Mouse (Mus musculus) kidney, adult 2 months (tissue): Measurements from ENCODE around the gene Dcp1a.

ENCODE experiments used
- CTCF ChIP-seq: fragments of 200-500 bp; conservative IDR thresholded peaks from 2 replicates; pipeline ENCODE4 v1.5.1; 2011; ENCODE audit warnings: low read depth, mild to moderate bottlenecking, control low read depth, low read length, moderate library complexity, mixed read lengths; ENCODE audit not compliant: insufficient read depth, insufficient read length
- POLR2A ChIP-seq: fragments of 200-500 bp; IDR thresholded peaks from one replicate; pipeline ENCODE4 v1.6.1; 2011; ENCODE audit warnings: low read depth, low read length, control low read depth

DNA sequence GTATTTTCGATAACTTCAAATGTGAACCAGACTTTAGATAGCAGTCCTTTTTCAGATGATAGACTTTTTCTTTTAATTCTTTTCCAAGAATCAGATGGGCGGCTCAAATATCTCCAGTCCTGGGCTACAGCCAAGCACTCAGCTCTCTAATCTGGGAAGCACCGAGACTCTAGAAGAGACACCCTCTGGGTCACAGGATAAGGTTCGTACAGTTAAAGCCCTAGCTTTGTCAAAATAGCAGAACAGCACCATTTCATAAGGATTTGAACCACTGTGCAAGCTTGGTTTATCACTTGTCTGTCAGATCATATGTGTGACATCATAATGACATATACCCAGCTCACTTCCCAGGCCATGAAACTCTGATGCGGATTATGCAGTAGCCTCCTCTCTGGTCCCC, 33.6 kb downstream of the Dcp1a start:
- TF ChIP-seq POLR2A, result no peak
- TF ChIP-seq CTCF, result no peak
